Mouse (Mus musculus): ENCODE data around the gene Ccdc69.

Gene Ccdc69

DNA sequence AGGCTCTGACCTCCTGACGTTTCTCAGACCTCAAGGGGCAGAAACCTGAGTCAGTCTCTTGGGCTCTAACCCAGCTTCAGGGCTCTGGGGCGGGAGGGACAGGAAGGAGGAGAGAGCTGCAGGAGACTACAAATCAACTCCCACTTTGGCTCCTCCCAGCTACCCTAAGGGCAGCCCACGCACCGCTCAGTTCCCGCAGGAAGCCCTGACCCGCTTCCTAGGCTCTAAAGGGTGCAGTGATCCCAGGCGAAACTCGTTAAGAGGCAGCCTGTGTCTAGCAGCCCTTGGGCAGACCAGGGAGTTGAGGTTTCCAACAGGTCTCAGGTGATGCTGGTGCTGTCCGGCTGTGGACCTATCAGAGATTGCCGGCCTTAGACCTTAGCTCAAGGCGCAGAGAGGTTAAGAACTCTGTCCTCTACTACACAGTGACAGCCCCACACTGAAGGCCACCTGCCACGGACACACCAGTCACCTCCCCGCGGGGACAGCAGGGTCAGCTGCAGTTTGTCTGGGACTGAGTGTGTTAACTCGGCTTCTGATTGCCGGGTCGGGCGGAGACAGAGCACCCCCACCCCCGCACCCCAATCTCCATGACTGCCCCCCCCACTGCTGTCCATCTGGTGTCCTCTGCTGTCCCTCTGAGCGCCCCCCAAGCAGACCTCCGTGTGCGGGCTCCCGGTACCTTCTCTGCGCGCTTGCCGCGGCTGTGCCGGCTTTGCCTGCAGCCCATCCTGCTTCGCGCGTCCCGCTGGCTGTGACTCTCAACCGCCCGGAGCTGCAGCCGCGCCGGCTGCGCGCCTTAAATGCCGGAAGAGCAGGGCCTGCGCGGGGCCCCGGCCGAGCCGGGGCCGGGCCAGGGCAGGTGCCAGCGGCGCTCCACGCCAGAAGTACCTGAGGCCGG lies at the start of gene Ccdc69:
Ccdc69 (minus strand) TSS at position 801 of the 901 bp plus-strand sequence.
- DNase-seq (ENCODE audit: low read depth, low spot score): peak; percentile 81

DNA sequence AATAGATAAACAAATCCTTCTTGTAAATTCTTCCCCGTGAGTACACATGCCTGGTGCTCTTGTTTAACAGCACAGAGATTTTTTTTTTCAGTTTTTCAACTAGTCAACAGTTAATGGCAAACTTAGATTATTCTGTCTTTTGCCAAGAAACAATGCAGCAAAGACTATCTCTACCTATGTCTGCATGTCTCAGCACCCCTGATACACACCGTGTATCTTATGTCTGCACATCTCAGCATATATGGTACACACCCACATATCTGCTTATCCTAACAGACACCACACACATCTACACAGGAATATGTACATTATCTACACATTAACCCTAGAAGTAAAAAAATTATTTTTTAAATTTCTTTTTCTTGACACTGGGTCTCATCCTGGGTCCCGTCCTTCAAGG lies 48.7 kb upstream of the Ccdc69 start:
- no peak for DNase-seq (ENCODE audit: low read depth, low spot score)

DNA sequence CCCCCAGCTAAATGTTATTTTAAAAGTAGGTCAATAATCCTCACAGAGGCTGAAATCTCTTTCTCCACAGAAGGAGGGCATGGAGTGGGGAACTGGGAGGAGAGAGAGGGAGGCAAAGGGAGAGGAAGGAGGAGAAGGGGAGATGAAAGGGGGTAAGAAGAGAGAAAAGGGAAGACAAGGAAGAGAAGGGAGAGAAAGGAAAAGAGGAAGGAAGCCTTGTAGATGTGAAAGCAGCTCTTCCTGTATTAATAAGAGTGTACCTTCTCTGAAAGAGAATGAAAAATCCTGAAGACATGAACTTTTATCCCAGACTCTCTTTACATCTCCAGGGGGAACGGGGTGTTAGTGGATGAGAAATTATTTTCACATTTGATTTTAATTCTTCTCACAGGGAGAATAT lies 43.5 kb upstream of the Ccdc69 start:
- no peak for DNase-seq (ENCODE audit: low read depth, low spot score)

DNA sequence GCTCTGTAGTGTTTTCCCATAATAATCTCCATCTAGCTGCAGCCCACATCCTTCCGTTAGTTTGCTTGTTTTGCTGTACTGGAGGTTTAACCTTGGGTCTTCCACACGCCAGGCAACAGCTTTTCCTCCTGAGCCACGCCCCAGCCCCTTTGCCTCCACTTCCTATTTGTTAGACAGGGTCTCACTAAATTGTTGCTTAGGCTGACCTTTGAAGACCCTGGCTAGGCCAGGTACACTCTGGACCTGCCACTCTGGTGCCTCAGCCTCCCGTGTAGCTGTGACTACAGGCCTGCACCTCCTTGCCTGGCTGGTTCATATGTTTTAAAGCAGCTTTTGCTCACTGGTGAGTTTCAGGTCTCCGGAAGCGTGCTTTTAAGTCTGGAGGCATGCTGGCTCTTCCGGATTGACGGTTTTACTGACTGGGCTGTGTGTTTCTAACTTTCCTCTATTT lies 42.9 kb upstream of the Ccdc69 start:
- peak; percentile 53 for DNase-seq (ENCODE audit: low read depth, low spot score)

DNA sequence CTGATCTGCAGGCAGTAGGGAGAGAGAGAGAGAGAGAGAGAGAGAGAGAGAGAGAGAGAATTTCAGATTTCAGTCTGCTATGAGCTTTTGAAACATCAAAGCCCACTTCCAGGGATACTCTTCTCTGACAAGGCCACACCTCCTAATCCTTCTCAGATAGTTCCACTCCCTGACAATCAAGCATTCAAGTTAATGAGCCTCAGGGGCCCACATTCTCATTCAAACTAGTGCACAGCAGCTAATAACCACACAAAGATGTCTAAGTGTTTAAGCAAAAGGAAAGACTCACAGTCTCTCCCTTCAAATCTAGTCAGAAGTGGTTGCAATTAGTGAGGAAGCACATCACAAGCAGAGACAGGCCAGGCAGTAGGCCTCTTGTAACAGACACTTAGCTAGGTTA lies 42.3 kb upstream of the Ccdc69 start:
- DNase-seq (ENCODE audit: low read depth, low spot score): peak; percentile 53

DNA sequence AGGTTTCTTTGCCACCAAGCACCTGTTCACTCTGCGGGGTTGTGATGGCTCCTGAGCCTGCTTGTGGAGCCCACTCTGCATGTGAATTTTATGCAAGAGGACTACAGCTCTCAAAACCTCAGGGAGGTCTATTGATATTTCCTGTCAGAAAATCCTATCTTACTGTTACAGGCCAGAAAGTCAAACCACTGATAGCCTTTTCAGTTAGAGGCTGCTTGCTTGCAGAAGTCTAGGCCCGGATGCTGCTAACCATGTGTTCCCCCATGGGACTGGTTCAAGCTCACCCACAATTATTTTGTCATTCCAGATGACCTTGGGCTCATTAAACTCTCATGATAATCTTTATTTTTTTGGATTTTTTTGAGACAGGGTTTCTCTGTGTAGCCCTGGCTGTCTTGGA lies 39.1 kb upstream of the Ccdc69 start:
- no peak for DNase-seq (ENCODE audit: low read depth, low spot score)

DNA sequence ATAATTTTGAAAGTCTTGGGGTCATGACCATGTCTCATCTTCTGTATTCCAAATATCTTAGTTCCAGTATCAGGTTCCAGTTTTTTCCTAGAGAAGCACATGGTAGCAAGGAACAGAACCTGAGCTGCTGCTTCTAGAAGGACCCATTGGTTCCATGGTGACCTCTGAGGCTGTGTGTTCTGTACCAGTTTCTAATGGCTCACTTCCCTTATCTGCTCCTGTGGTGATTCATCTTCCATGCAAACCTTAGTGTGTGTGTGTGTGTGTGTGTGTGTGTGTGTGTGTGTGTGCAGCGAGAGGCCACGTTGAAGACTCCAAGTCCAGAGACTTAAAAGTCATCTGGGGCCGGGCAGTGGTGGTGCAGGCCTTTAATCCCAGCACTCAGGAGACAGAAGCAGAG lies 38.1 kb upstream of the Ccdc69 start:
- no peak for DNase-seq (ENCODE audit: low read depth, low spot score)

DNA sequence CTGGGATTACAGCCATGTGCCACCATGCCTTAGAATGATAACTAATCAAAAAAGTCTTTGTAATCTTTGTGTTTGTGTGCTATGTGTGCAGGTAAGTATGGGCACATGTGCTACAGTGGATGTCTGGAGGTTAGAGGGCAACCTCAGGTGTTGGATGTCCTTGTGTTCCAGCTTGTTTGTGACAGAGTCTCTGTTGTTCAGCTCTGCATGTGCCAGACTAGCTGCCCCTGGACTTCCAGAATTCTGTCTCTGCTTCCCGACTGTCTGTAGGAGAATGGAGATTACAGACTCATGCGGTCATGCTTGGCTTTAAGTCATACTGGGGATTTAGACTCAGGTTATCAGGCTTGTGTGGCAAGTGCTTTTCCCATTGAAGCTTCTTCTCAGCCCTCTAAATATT lies 36.4 kb upstream of the Ccdc69 start:
- peak; percentile 23 for DNase-seq (ENCODE audit: low read depth, low spot score)

DNA sequence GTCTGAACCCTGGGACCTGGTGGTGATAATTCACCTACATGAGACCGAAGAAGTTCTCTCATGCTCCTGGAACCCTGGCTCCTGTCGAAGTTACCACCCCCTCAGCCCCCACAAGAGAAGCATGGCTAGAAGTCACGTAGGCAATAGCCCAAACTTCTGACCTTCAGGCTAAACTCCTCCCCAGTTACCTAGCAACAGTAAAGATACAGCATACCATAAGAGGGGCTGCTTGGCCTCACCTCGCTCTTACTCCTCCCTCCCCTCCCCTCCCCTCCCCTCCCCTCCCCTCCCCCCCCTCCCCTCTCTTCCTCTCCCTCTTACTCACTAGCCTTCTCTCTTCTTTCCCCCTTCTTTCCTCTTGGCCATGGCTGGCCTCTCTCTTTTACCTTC lies 35.9 kb upstream of the Ccdc69 start:
- DNase-seq (ENCODE audit: low read depth, low spot score): peak; percentile 69

DNA sequence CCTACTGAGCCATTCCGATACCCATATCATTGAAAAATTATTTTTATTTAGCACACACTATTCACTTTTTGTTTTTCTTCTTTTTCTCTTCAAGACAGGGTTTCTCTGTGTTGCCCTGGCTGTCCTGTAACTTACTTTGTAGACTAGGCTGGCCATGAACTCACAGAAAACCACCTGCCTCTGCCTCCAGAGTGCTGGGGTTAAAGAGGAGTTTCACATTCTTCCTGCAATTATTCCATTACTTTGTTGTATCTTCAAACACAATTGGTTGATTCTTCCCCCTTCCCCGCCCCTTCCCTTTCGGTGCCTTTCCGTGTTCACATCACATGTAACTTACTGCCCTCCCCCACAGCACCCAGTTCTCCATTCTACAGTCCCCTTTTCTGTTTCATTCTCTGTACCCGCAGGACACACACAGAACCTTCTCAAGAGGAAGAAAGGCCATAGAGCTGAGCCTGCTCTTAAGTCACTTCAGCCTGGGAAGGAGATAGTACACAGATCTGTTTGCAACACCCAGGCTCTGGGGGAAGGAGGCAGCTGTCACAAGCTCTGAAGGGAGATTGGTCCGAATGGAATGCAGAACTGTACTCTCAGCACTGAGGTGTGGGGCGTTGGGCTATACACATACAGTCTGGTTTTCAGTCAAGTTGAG lies 35.4 kb upstream of the Ccdc69 start:
- peak; percentile 78 for DNase-seq (ENCODE audit: low read depth, low spot score)

DNA sequence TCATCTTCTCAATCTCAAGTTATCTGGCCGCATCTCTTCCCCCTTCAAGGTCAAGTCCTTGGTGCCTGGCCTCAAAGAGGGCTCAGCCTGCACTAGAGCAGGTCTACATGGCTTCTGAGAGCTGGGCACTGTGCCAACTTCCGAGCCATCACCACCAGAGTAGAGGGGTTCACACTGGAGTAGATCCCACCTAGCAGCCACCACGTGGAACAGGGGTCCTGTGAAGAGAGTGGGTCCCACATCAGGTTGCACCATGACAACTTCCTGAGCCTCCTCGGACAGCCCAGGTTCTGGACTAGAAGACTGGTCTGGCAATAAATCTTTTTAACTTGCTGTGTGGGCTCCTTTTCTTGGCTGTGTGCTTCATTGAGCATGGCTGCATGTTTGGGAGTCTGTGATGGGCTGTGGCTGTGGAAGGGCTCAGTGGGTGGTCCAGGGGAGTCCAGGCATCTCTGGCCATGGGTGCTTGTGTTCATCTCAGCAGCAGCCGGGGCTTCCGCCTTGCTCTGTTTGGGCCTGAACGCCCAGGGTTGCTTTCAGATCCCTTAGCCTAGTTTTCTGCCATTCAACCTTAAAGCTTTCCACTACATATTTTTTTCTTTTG lies 32.7 kb upstream of the Ccdc69 start:
- no peak for DNase-seq (ENCODE audit: low read depth, low spot score)

DNA sequence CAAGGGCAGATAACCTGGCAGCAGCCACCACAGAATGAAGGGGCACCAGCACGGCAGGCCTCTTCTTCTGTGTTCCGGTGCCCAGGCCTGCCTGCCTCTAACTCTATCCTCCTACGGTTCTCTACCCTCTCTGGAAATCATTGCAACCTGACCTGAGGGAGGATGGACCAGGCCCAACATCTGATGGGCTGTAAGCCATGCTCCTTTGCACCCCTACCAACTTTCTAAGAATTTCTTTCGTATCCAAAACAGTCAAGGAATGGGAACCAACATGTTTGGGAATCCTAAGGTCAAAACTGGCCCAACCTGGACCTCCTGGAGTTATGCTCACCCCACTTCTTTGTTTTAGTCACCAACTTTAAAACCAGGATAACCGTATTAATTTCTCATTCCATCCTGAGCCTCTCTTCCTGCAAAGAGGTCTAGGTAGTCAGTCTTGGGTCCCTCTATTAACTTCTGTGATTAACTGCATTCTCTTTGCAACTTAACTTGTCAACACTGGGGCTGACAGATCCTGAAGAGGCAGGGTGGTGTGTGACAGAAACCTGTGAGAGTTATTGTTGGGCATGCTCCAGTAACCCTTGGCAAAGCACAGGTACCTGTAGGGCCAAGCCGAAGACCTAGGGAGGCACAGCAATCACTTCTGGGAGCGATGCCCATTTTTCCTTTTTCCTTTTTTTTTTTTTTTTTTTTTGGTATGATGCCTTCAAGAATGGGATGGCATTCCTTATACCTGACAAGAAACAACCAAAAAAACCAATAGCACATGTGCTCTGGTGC lies 31.8 kb upstream of the Ccdc69 start:
- no peak for DNase-seq (ENCODE audit: low read depth, low spot score)

DNA sequence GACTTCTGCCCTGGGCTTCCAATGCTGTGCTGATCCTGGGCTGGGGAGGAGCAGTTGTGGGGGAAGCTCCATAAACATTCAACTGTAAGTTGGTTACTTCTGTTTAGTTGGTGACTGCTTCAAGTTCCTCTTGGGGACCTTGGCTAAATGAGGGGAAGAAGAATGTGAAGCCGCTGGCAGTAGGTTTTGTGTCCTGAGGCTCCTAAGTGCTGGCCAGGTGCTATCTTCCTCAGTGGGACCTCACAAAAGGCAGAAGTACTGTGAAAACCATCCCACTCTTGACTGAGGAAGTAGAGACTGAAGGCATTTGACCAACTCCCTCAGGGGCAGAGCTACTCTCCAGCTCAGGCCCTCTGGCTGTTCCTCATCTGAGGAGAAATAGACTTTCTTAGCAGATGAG lies 28.7 kb upstream of the Ccdc69 start:
- DNase-seq (ENCODE audit: low read depth, low spot score): no peak

DNA sequence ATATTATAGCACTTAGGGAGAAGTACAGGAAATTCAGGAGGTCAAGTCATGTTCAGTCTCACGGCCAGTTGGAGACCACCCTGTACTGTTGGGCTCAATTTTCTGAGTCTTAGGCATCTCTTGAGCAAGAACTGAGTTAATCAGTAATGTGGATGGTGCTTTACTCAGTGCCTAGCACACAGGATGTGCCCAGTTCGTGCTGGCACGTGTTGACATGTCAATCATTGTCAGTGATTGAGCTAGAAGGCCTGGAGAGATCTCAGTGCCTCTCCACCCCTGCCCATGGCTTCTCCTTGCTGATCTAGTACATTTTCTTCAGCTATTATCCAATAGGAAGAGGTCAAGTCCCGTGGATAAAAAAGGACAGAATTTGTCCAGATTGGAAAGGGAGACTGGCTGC lies 27.5 kb upstream of the Ccdc69 start:
- DNase-seq (ENCODE audit: low read depth, low spot score): no peak

DNA sequence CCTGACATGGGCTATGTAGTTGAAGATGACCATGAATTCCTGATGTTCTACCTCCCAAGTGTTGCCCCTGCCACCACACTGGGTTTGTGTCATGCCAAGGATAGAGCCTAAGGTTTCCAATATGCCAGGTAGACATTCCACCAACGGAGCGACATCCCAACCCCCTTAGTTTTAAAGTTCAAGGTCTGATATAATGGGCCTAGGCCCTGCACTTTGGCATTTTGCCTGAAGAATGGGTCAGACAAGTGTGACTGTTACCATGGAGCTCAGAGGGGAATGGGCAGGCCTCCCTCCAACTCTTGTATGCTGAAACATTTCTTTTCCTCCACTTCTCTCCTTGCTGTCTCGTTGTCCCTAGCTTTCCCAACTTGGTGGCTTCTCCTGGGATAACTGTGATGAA lies 25.3 kb upstream of the Ccdc69 start:
- no peak for DNase-seq (ENCODE audit: low read depth, low spot score)

DNA sequence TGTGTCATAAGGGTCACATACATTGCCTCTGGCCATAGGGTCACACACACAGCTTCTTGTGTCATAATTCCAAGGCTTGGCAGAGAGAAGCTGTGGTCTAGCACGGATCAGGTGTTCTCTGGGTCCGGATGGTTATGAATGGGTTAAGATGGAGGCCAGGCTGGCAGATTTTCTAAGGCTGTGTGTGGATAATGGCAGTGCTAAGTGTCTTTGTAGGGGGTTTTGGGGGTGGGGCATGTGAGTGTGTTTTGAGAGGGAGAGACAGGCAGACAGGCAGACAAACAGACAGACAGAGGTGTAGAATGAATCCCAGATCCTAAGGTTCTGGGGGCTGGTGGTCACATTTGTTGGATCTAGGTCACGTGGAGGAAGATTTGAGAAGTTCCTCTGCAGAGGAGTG lies 24.1 kb upstream of the Ccdc69 start:
- no peak for DNase-seq (ENCODE audit: low read depth, low spot score)

DNA sequence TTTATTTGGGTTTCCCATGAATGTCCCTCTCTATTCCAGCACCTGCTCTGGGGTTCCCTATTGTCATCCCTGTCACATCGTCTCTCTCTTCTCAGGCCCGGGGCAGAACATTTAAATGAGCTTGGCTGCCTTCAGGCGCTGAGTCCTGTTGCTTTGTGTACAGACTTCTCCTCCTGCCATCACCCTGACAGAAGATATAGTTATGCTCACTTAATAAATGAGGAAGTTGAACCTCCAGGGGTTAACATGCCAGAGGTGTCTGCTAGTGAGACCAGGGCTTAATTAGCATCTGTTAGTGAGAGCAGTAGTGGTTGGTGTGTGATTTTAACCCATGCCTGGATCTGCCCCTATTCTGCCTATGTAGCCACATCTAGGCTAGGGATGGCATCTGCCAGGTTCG lies 21.9 kb upstream of the Ccdc69 start:
- DNase-seq (ENCODE audit: low read depth, low spot score): no peak

DNA sequence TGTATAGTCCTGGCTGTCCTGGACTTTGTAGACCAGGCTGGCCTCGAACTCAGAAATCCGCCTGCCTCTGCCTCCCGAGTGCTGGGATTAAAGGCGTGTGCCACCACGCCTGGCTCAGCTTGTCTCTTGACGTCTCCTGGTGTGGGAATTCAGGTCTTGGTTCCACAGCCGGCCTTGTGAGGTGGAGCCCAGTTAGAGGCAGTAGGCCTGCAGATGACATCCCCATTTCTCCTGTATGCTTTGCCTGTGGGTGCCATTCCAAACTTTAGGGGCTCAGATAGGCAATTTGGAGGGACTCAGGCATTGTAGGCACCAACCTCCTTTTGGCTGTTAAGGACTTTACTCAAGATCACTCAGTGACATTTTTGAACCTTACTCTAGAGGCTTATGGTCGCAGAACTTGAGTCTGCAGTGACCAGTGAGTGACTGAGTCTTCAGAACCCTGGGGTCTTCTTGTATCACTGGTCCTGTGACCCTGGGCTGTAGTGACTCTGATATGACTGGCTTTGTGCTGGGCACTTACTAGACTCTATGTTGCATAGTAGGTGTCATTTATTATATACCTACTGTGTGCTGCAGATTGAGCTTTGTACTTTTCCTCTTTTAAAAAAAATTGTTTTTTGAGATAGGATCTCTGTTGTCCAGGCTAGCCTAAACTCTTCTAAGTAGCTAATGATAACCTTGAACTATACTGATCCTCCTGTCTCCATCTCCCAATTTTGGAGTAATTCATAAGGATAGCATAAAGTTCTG lies 21.3 kb upstream of the Ccdc69 start:
- DNase-seq (ENCODE audit: low read depth, low spot score): no peak

DNA sequence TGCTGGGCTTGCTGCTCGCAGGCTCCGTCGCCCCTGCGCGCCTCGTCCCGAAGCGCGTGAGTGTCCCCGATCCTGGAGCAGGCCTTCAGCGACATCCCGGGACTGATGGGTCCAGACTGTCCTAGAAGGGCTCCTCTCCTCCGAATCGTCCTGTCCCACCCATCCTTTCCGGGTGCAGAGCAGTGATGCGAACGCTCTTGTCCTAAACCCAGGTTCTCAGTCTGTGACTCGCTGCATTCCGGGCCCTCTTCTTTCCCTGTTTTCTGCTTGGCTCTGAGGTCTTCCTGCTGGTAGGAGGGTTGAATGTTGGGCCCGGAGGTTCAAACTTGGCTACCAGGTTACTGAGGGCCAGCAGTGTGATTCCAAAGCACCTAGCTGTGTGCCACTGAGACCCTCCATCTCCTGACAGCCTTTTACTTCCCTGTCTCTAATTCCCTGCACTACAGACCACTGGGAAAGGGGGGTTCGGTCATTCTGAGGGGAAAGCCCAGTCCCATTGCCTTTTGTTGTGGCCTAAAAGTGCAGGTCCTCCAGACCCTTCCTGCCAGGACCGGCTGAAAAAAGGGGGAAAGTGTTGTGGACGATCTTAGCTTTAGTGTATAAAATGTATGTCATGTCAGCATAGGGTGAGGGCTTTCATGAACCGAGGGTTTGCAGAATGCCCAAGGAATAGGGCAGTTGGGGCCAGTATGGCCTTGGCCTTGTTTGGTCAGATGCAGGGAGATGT lies 20.4 kb upstream of the Ccdc69 start:
- no peak for DNase-seq (ENCODE audit: low read depth, low spot score)

DNA sequence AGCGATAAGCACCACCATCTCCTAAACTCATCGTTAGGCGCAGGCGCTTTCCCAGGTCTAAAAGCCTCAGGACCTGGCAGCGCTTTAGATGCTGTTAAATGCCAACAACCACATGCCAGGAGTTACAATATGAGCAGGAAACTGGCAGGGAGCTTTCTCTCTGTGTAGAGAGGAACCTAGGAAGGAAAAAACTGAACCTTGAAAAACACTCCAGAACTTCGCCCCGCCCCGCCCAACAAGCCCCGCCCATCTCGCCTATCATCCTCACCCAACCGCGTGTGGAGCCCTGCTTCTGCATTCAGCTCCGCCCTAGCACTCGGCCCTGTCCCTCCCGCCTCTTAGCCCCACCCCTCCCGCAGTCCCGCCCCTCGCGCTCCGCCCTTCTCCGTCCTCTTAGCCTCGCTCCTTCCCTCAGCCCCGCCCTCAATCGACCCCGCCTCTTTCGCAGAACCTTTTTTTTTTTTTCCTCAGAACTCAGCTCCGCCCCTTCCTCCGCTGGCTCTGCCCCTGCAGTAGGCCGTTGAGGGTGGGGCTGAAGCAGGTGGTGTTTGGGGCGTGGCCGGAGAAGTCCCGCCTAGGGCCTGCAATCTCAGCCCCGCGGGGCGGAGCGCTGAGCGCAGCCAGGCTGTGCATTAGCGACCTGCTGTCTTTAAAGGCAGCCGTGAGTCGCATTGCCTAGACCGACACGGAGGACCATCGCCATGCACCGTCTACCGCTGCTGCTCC lies 19.7 kb upstream of the Ccdc69 start, which contains the start of gene Gm2a:
Gm2a (plus strand) TSS at position 653 of the 726 bp plus-strand sequence.
- DNase-seq (ENCODE audit: low read depth, low spot score): peak; percentile 99
